Mouse (Mus musculus) activated CD4-positive, CD25-positive, alpha-beta regulatory T cell (primary cell): ENCODE data around the gene Hoxa2. TPM values are rescaled to one million over a fixed set of nuclear protein-coding genes. Genes with fewer than 3 reads are reported as not detected.

Source experiments
- polyA plus RNA-seq, 2 experiments: library from polyadenylated mRNA; unstranded; fragments of 100-300 nt; shearing (Covaris generic); gene quantifications; one replicate each; pipeline ENCODE4 v1.2.1; 2017

Hoxa2 gene
- not detected for polyA plus RNA-seq

GRCm38 (mm10) chr6:52164626-52165440 is at the start of gene Hoxa2:
TSS of gene Hoxa2 (minus strand) at chr6:52164831.

GRCm38 (mm10) chr6:52213119-52213986 is 48.7 kb upstream of the Hoxa2 start, which contains the start of the genes Hoxa3 and Gm28308:
TSS of gene Hoxa3 (minus strand) at chr6:52213336.
TSS of gene Gm28308 (minus strand) at chr6:52213339.

GRCm38 (mm10) chr6:52208072-52208867 is 43.6 kb upstream of the Hoxa2 start, which contains the start of gene Hoxa6:
TSS of gene Hoxa6 (minus strand) at chr6:52208722.

GRCm38 (mm10) chr6:52204050-52204752 is 39.6 kb upstream of the Hoxa2 start, which contains the start of gene Hoxa5:
TSS of gene Hoxa5 (minus strand) at chr6:52204587.

GRCm38 (mm10) chr6:52190906-52191810 is 26.5 kb upstream of the Hoxa2 start, which contains the start of gene Hoxa4:
TSS of gene Hoxa4 (minus strand) at chr6:52191753.

GRCm38 (mm10) chr6:52177061-52177735 is 12.6 kb upstream of the Hoxa2 start, which contains the start of gene 5730596B20Rik:
TSS of gene 5730596B20Rik (plus strand) at chr6:52177498.

GRCm38 (mm10) chr6:52158276-52159051 is 6.2 kb downstream of the Hoxa2 start, which contains the start of gene Hoxa1:
TSS of gene Hoxa1 (minus strand) at chr6:52158317.

Other genes starting within 250 kb of the Hoxa2 start
- gene Skap2, start 152.3 kb downstream of the Hoxa2 start, polyA plus RNA-seq: 10 to 100 TPM; 25.3 to 34.2 TPM
- not detected for gene Hoxa1, start 6.5 kb downstream of the Hoxa2 start, polyA plus RNA-seq
- gene 5730596B20Rik, start 12.7 kb upstream of the Hoxa2 start, polyA plus RNA-seq: not detected
- gene Hoxa4, start 26.9 kb upstream of the Hoxa2 start, polyA plus RNA-seq: not detected
- under 1 TPM; 0.08 to 0.18 TPM for gene Hoxa5, start 39.8 kb upstream of the Hoxa2 start, polyA plus RNA-seq
- gene Hoxa6, start 43.9 kb upstream of the Hoxa2 start, polyA plus RNA-seq: under 1 TPM in 1 of 2 experiments, not detected in 1; 0.27 TPM
- not detected for gene Hoxa3, start 48.5 kb upstream of the Hoxa2 start, polyA plus RNA-seq
- not detected for gene Gm28308, start 48.5 kb upstream of the Hoxa2 start, polyA plus RNA-seq
- gene Hoxa7, start 57.0 kb upstream of the Hoxa2 start, polyA plus RNA-seq: not detected
- gene Hoxa9, start 66.3 kb upstream of the Hoxa2 start, polyA plus RNA-seq: 1 to 10 TPM in 1 of 2 experiments, not detected in 1; 1.4 TPM
- under 1 TPM in 1 of 2 experiments, not detected in 1; 0.26 TPM for gene Hoxa10, start 76.0 kb upstream of the Hoxa2 start, polyA plus RNA-seq
- gene Hoxa11, start 81.0 kb upstream of the Hoxa2 start, polyA plus RNA-seq: not detected
- gene Hoxa13, start 96.0 kb upstream of the Hoxa2 start, polyA plus RNA-seq: not detected
- gene Evx1, start 148.7 kb upstream of the Hoxa2 start, polyA plus RNA-seq: not detected